Mouse (Mus musculus): ENCODE data around the gene Polr2g.

The Polr2g gene

DNA sequence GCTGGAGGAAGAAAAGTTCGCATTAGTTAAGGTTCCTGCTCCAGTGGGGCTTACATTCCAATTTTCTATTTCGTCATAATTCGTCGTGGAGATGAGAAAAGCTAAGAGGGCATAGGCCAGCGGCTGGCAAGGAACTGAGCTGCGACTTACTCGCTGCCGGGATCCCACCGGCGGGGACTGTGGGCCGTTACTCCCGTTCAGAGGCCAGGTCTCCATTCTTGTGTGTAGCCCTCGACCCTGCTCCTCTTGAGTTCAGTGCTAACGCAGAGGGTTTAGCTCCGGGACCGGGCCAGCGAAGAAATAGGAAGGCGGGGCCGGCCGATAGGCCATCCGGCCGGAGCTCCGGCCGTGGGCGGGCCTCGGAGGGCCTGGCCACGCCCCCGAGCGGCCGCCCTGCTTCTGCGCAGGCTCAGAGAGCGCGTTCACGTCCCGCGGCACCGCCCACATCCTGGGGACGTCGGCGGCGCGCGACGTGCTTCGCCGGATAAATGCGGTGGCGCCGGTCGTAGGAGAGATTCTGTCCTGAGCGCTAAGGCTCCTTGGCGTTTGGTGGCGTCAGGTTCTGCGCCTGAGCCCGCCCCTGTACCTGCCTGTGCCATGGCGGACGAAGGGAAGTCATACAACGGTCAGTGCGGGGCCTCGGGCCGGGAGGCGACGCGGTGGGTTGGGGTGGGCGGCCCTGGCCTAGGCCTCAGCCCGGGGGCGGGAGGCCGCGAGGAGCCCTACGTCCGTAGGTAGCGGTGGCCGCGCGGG is 41.6 kb downstream of the Polr2g start, which contains the start of gene Nxf1:
Nxf1 (plus strand) TSS at position 439 of the 753 bp plus-strand sequence.
- peak; percentile 89 to 93 for DNase-seq

DNA sequence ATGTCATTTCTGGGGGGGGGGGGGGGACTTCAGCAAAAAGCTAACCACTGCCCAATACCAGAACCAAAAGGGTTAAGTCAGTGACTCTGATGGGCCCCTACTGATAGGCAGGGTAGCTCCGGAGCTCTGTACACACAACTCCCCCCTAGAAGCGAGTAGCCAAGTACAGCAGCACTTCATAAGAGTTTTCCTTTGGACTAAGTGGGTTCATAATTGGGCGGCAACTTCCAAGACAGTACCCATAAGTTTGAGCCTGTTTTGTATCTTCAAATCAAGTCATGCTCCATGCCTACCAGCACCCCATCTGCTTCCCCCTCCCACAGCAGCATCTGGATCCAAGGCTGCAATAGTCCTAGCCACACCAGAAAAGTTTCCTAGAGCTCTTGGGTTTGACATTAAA is 42.7 kb downstream of the Polr2g start:
- no peak for DNase-seq

DNA sequence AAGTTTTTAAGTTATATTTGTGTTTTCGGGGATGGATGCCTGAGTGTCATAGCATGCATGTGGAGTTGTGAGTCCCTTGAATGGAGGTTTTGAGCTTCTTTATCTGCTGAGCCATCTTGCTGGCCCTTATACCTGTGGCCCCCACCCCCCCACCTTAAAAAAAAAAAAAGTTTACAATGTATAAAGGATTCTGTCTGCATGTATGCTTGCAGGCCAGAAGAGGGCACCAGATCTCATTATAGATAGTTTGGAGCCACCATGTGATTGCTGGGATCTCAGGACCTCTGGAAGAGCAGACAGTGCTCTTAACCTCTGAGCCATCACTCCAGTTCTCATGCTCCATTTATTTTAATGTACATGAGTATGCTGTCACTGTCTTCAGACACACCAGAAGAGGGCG is 51.0 kb downstream of the Polr2g start:
- no peak for DNase-seq

DNA sequence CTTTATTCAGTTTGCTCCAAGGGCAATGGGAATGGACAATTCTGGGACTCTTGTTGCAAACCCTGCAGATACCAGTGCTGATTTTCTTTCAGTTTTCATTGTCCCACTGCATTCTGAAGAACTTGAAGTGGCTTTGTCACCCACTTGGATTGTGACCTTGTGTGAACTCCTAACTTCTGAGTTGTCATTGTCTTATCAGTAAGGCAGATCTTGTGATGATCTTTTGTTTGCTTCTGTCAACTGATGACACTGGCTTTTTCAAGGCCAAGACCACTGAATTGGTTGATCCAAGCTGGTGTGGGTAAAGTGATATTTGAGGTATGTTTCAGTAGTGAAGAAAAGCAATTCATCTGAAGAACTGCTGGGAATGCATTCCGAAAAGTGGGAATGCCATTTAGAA is 53.0 kb downstream of the Polr2g start:
- DNase-seq = no peak

All from spleen, adult 18-20 months (tissue).